Mouse (Mus musculus): Measurements from ENCODE around the gene Pacsin3.

DNA sequence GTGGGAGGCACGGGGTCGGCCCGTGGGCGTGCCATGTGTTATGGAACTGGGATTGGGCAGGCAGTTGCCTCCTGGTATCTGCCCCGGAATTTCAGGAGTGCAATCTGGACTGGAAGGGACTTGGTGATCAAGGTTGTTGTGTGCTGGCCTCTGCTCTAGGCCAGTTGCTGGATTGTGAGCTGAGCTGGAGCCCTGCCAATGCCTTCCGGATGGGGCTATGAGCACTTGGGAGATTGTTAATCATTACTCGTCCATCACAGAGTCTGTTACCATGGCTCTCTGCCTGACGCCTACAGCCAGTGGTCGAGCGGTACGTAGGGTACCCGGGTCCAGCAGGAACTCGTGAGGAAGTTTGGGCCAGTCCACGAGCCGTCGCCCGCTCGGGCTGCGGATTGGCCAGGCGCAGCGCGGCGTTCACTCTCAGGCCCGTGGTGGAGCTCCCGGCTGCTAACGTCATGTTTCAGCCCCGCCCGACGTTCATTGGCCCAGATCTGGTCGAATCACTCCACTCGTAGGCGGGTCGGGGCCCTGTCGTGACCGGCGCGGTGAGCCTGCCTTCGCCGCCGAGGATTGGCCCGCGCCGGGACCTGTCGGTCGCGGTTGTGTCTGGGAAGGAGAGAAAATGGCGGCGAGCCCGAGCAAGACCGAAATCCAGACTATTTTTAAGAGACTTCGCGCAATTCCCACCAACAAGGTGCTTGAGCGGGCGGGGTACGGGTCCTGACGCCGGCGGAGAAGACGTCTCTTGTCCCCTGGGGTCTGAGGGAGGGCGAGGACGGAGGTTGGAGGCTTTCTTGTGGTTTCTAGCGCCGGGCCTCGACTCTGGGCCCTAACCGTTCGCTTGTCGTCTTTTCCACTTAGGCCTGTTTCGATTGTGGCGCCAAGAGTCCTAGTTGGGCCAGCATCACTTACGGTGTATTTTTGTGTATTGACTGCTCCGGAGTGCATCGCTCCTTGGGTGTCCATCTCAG is 9.2 kb downstream of the Pacsin3 start, which contains the start of gene Arfgap2:
- TF ChIP-seq GATA1 (IDR thresholded peaks at IDR 0.05; ENCODE audit: borderline replicate concordance, low read length) = no peak
- no peak for TF ChIP-seq FLI1 (IDR thresholded peaks at IDR 0.05; ENCODE audit: low read length)

All from megakaryocyte, embryonic 14.5 days (primary cell).